Mouse (Mus musculus) heart, adult 11 months (tissue): Measurements from ENCODE around the gene Tjap1.

Experiments used
- DNase-seq: peaks from one replicate; pipeline ENCODE4 v3.0.0; 2022

Gene Tjap1

DNA sequence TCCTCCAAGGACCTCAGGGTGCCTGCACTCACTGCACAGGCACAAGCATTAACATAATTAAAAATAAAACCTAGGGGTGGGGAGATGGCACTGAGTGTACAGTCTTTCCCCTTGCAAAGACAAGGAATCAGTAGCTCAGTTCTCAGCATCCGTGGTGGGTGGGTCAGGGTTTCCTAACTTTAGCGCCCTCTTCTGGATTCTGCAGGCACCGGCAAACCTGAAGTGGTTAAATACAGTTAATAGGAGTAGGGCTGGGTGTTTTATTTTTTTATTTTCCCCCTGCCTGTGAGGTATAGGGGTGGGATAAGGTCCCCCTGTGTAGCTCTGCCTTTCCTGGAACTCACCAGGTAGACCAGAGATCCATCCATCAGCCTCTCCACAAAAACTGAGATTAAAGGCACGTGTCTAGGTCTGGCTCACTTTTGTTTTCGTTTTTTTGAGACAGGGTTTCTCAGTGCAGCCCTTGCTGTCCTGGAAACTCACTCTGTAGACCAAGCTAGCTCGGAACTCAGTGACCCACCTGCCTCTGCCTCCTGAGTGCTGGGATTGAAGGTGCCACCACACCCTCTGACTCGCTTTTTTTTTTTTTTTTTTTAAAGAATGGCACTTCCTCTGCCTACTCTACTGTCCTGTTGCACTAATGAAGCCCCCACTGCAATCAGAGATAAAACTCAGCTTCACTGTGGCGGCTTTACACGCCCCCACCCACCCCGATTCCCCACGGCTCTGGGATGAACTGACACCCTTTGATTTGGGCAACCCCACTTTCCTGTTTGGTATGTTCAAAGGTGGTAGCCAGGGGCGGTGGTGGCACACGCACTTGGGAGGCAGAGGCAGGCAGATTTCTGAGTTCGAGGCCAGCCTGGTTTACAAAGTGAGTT lies 30.0 kb downstream of the Tjap1 start:
- peak; percentile 91 for DNase-seq

GRCm38 (mm10) chr17:46251174-46251573 lies 31.7 kb downstream of the Tjap1 start:
- DNase-seq, result no peak

GRCm38 (mm10) chr17:46248189-46248522 lies 34.7 kb downstream of the Tjap1 start:
- no peak for DNase-seq

DNA sequence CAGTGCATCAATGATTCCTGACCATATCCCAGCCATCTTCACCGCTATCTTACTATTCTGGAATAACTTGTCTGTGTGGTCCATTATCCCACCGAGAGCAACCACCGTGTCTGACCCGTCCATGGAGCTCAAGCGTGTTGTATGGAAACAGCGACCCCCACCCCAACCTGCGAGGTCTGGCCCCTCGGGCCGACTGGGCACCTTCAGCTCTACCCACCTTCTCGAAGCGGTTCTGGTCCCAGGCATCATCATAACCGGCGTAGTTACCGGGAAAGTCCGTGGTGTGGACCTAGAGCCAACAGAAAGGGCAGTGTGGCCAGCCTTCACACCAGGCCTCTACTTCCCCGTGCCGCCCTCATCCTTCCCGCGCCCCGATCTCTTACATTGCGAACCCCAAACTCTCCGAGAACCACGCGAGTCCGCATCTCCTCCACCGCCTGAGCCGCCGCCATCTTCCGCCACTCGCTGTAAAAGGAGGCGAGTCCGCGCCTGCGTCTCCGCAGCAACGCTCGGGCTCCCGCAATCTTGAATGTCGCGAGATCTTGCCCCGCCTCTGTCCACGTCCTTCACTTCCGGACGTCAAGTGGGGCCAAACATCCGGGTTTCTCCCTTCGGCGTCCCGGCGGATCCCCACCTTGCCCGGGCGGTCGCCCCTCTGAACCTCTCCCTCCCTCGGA lies 35.2 kb downstream of the Tjap1 start, which contains the start of the genes Polr1c and Yipf3:
Gene Polr1c (minus strand): TSS at position 543 of the 677 bp plus-strand sequence.
Gene Yipf3 (plus strand): TSS at position 569 of the 677 bp plus-strand sequence.
- peak; percentile 99 for DNase-seq

DNA sequence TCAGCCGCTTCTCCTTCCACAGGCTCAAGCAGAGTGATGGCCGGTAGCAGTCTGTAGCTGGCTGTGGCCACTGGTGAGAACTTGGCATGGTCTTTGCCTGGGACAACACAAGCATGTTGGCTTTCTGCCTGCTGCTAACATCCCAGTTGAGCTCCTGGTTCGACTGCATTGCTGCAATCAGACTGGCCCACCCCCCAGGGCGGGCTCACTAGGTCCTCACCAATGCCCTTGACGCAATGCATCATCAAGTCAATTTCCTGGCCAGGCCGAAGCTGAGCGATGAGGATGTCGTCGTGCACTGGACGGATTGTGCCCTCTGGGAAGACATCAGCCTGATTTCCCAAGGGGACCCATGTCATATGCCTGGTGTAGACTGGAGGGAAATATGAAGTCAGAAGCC lies 38.2 kb downstream of the Tjap1 start:
- peak; percentile 95 for DNase-seq

DNA sequence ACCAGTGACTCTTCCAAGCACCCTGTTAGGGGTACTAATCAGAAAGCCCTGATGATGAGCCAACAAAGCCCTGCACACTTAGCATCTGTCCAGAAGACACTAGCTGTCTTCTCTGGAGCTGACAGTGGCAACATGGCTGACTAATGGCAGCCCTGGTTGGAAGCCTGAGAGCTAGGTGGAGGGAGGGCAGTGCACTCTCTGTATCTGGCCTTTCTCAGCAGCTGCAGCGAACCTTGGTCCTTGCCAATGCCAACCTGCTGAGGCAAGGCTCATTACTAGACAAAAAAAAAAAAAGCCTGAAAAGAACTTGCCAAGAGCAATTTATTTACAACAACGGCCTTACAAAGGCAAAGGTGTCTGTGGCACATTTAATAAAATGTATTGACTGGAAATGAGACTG lies 39.2 kb downstream of the Tjap1 start:
- no peak for DNase-seq

DNA sequence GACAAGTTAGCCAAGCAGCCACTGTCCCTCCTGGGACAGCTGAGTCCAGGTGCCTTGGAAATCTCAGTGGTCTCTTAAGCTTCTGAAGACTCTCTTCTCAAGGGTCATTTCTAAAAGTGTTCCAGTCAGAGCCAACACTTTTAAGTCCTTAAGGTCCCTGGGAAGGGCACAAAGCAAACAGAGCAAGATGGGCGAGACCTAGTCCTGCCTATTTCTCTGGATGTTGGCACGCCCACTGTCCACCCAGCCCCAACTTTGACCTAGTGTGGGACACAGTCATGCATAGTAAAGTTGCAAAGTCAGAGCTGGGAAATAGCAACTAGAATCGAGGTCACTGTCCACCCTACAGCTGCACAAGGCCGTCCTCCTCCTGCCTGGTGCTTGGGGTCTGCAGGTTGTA lies 39.8 kb downstream of the Tjap1 start:
- DNase-seq, result no peak

DNA sequence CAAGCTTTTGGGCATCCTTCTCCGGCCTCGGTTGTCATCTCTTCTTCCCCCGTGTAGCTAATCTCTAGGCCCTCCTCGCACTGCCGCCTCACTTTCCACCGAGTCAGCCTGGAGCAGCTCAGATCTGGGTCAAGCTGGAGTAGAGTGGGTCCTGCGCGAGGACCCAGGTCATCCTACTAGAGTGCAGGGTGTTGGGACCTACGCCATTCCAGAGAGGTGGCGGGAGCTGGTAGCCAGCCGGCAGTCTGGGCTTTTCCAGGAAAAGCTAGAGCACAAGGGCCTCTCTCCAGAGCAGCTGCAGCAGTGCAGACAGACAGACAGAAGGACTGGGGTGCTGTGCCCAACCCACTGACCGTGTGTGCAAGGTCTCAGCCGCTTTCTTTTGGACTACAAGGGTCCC lies 40.6 kb downstream of the Tjap1 start:
- DNase-seq, result no peak

DNA sequence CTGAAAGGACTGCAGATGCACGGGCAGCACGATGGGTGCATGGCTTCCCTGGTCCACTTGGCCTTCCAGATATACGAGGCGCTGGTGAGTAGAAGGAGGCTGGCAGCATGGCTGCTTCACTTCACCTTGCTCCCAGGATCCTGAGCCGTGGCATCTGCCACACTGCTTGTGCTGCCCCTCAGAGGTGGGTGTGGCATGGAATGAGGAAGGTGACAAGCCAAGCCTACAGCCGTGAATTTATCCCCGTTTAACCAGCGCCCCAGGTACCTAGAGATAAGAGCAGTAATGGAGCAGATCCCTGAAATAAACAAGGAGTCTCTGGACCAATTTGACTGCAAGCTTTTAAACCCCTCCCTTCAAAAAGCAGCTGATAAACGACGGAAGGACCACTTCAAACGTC lies 41.4 kb downstream of the Tjap1 start:
- no peak for DNase-seq

GRCm38 (mm10) chr17:46239516-46240114 lies 43.2 kb downstream of the Tjap1 start:
- DNase-seq, result peak; percentile 87

GRCm38 (mm10) chr17:46237480-46237879 lies 45.3 kb downstream of the Tjap1 start:
- no peak for DNase-seq

GRCm38 (mm10) chr17:46237079-46237478 lies 45.7 kb downstream of the Tjap1 start:
- DNase-seq, result no peak

DNA sequence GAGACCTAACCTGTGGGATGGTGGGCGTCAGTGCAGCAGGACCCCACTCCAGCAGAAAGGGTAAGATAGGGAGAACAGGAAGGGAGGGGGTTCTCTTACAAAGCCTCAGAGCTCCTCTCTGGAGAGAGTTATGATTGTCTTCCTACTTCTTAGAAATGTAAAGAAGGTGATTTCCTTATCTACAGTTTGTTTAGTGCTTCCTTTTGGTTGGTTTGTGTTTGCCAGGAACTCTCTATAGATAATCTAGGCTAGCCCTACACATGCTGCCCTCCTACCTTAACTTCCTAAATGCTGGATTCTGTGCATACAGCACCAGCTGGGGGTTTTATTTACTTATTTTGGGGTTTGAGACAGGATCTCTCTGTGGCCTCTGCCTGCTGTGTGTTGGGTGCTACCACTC lies 46.8 kb downstream of the Tjap1 start:
- no peak for DNase-seq

- DNase-seq, result no peak
Measured at GRCm38 (mm10) chr17:46227576-46227975, 55.2 kb downstream of the Tjap1 start.

GRCm38 (mm10) chr17:46221601-46222000 lies 61.2 kb downstream of the Tjap1 start:
- DNase-seq, result no peak

DNA sequence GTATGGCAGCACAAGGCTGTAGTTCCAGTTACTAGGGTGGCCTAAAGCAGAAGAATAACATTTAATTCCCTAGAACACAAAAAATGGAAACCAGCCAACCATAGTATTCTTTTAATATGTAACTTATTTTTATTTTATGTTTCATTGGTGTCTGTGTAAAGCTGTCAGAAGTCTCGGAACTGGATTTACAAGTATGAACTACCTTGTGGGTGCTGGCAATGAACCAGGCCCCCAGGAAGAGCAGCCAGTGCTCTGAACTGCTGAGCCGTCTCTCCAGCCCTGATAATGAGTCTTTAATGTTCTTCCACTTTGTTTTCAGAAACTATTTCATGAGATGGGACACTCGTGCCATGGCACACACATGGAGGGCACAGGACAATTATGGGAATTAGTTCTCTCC lies 72.3 kb downstream of the Tjap1 start:
- no peak for DNase-seq
